Mouse (Mus musculus): ENCODE measurements around the gene Rprd2.

DNA sequence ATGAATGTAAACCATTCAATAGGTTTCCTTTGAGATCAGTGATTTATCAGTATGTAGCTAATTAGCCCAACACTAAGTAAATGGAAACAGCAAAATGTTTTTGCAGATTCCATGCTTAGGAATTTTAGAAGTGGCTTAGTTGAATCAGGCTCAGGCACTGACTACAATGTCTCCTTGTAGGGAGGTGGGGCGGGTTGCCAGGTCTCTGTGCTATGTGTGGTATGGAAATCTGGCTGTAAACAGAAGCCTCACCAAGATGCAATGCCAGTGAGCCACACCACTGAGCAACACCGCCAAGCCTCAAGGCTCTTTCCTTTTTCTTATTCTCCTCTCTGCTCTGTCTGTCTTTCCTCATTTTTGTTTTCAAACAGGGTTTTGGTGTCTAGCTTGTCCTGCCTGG is 89.8 kb downstream of the Rprd2 start:
- TF ChIP-seq CTCF (IDR thresholded peaks at IDR 0.05; ENCODE audit: control insufficient read depth, insufficient read depth, low read length), result no peak
- no peak for TF ChIP-seq POLR2A (IDR thresholded peaks at IDR 0.05; ENCODE audit: borderline replicate concordance, control insufficient read depth, low read depth, low read length)
